Mouse (Mus musculus): ENCODE data around the gene Tenm4.

DNA sequence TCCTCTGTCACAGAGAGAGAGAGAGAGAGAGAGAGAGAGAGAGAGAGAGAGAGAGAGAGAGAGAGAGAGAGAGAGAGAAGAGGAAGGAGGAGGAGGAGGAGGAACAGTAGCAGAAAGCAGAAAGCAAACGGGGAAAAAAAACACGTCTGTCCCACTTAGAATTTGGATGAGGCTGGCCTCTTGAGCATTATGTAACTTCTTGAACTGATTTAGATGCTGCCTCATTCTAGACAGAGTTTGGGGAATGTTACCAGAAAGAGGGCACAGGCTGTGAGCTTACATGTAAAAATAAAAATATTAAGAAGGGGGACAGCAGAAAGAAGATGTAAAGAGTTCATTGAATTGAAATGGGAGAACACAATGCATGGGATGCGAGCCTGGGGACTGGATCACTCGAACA lies 40.3 kb upstream of the Tenm4 start:
- TF ChIP-seq CTCF (IDR thresholded peaks at IDR 0.05; ENCODE audit: borderline replicate concordance, insufficient read depth, low read depth, low read length) (no peak), POLR2A (IDR thresholded peaks at IDR 0.05; ENCODE audit: borderline replicate concordance, insufficient read depth, low read length) (no peak)
